Mouse (Mus musculus) kidney, embryonic 16.5 days (tissue): ENCODE data around the gene Gm10715. TPM values are rescaled to one million over a fixed set of nuclear protein-coding genes. Genes with fewer than 3 reads are reported as not detected.
"Not testable (repeated sequence)": the region's sequence is repeated elsewhere in the genome, so short reads cannot be mapped to it uniquely, and the experiment has no call there.

Source experiments
- ATAC-seq: fragments of 200-750 bp; cut with Nextera tagmentation; 2 replicates; pipeline ENCODE4 v1.8.0; 2017; ENCODE audit warnings: moderate TSS enrichment; ENCODE audit not compliant: low FRiP score, low TSS enrichment
- H3K27ac ChIP-seq: fragments of 300-500 bp; sonication (generic); 2 replicates; pipeline ENCODE4 v1.5.1; 2014; ENCODE audit warnings: low read length
- H3K27me3 ChIP-seq: fragments of 300-500 bp; sonication (generic); 2 replicates; pipeline ENCODE4 v1.6.1; 2014; ENCODE audit warnings: low read length, control low read depth, mixed read lengths; ENCODE audit not compliant: insufficient read depth
- H3K36me3 ChIP-seq: fragments of 300-500 bp; sonication (generic); 2 replicates; pipeline ENCODE4 v1.6.1; 2014; ENCODE audit warnings: low read length, control low read depth, mixed read lengths; ENCODE audit not compliant: insufficient read depth
- H3K4me1 ChIP-seq: fragments of 300-500 bp; sonication (generic); 2 replicates; pipeline ENCODE4 v1.6.1; 2014; ENCODE audit warnings: low read length, control low read depth, mixed read lengths; ENCODE audit not compliant: insufficient read depth
- H3K4me2 ChIP-seq: fragments of 300-500 bp; sonication (generic); replicated peaks from 2 replicates; pipeline ENCODE4 v1.6.1; 2014; ENCODE audit warnings: low read depth, low read length
- H3K4me3 ChIP-seq: fragments of 300-500 bp; sonication (generic); 2 replicates; pipeline ENCODE4 v1.5.1; 2014; ENCODE audit warnings: mild to moderate bottlenecking, low read length
- H3K9ac ChIP-seq: fragments of 300-500 bp; sonication (generic); replicated peaks from 2 replicates; pipeline ENCODE4 v1.6.1; 2014; ENCODE audit warnings: low read length
- H3K9me3 ChIP-seq: fragments of 300-500 bp; sonication (generic); 2 replicates; pipeline ENCODE4 v1.6.1; 2016; ENCODE audit warnings: low read length, control low read depth
- WGBS: fragments of 180-500 bp; shearing (Covaris S2); extraction: QIAGEN DNeasy Blood & Tissue Kit; methylation state at CpG from one replicate; pipeline ENCODE4 v1.1.7; 2014; 5-methylcytosine and 5-hydroxymethylcytosine counted together
- polyA plus RNA-seq: library from polyadenylated mRNA; unstranded; fragments of >200 nt; fragmentation: Nextera tagmentation; extraction: Ambion mirVana; gene quantifications from 2 replicates; pipeline ENCODE4 v1.2.1, GENCODE M21; 2015

Gene Gm10715
- polyA plus RNA-seq, 1 experiment from 2014 or later = not detected

GRCm38 (mm10) chr9:3024912-3025467 is 11.7 kb upstream of the Gm10715 start, which contains the start of gene Gm10717:
Gene Gm10717, plus strand, starts transcription at chr9:3025417.
- not testable (repeated sequence) for H3K9me3 ChIP-seq, H3K27ac ChIP-seq, H3K4me3 ChIP-seq, H3K27me3 ChIP-seq, H3K4me2 ChIP-seq, H3K4me1 ChIP-seq, H3K36me3 ChIP-seq, H3K9ac ChIP-seq, ATAC-seq
- 76% methylated on average over 12 of the region's 12 CpGs for WGBS

- not testable (repeated sequence) for H3K36me3 ChIP-seq, H3K4me3 ChIP-seq, H3K27me3 ChIP-seq, ATAC-seq, H3K4me1 ChIP-seq, H3K9me3 ChIP-seq, H3K4me2 ChIP-seq, H3K9ac ChIP-seq, H3K27ac ChIP-seq
- WGBS = 66% methylated on average over 4 of the region's 6 CpGs
Measured at GRCm38 (mm10) chr9:3025653-3026052, 11.0 kb upstream of the Gm10715 start.

GRCm38 (mm10) chr9:3026136-3026535 is 10.5 kb upstream of the Gm10715 start:
- not testable (repeated sequence) for H3K4me3 ChIP-seq, H3K36me3 ChIP-seq, ATAC-seq

GRCm38 (mm10) chr9:3026741-3027140 is 9.9 kb upstream of the Gm10715 start:
- H3K9ac ChIP-seq, H3K4me3 ChIP-seq, H3K4me1 ChIP-seq, H3K9me3 ChIP-seq, H3K27ac ChIP-seq, H3K27me3 ChIP-seq, H3K4me2 ChIP-seq, H3K36me3 ChIP-seq, ATAC-seq: not testable (repeated sequence)
- WGBS = 67% methylated on average over 9 of the region's 9 CpGs

More at GRCm38 (mm10) chr9:3026136-3026535, 10.5 kb upstream of the Gm10715 start:
- H3K4me1 ChIP-seq, H3K4me2 ChIP-seq, H3K27ac ChIP-seq, H3K9me3 ChIP-seq, H3K9ac ChIP-seq, H3K27me3 ChIP-seq: not testable (repeated sequence)
- WGBS = 73% methylated on average over 5 of the region's 5 CpGs

- not testable (repeated sequence) for H3K27me3 ChIP-seq, H3K36me3 ChIP-seq, H3K4me2 ChIP-seq, H3K9ac ChIP-seq, ATAC-seq, H3K4me1 ChIP-seq, H3K27ac ChIP-seq, H3K9me3 ChIP-seq, H3K4me3 ChIP-seq
- 74% methylated on average over 9 of the region's 9 CpGs for WGBS
Measured at GRCm38 (mm10) chr9:3027200-3027599, 9.5 kb upstream of the Gm10715 start.

GRCm38 (mm10) chr9:3029276-3030000 is 7.2 kb upstream of the Gm10715 start:
- H3K4me1 ChIP-seq, ATAC-seq, H3K9me3 ChIP-seq, H3K4me3 ChIP-seq, H3K27ac ChIP-seq, H3K36me3 ChIP-seq, H3K4me2 ChIP-seq, H3K27me3 ChIP-seq, H3K9ac ChIP-seq: not testable (repeated sequence)
- 69% methylated on average over 12 of the region's 16 CpGs for WGBS

GRCm38 (mm10) chr9:3030677-3031318 is 5.9 kb upstream of the Gm10715 start:
- not testable (repeated sequence) for H3K4me1 ChIP-seq, H3K27me3 ChIP-seq, H3K4me3 ChIP-seq, H3K36me3 ChIP-seq, H3K9ac ChIP-seq, H3K27ac ChIP-seq, H3K4me2 ChIP-seq, H3K9me3 ChIP-seq
- 0 out of 2 replicates have a peak, but pooled peaks have one; percentile 35 for ATAC-seq
- 57% methylated on average over 2 of the region's 10 CpGs for WGBS

GRCm38 (mm10) chr9:3034299-3034698 is 2.4 kb upstream of the Gm10715 start, which contains the start of gene Gm17535:
Gene Gm17535, plus strand, starts transcription at chr9:3034599.
- ATAC-seq, H3K4me3 ChIP-seq, H3K4me1 ChIP-seq, H3K4me2 ChIP-seq, H3K27me3 ChIP-seq, H3K27ac ChIP-seq, H3K36me3 ChIP-seq, H3K9me3 ChIP-seq, H3K9ac ChIP-seq: not testable (repeated sequence)
- WGBS = no CpG with 5 or more reads among the region's 8 CpGs

GRCm38 (mm10) chr9:3038161-3038560 is 1.5 kb downstream of the Gm10715 start:
- H3K4me1 ChIP-seq, H3K4me2 ChIP-seq, H3K9ac ChIP-seq, H3K27me3 ChIP-seq, H3K4me3 ChIP-seq, H3K9me3 ChIP-seq, ATAC-seq, H3K36me3 ChIP-seq, H3K27ac ChIP-seq: not testable (repeated sequence)
- 67% methylated on average over 4 of the region's 4 CpGs for WGBS
